Mouse (Mus musculus): Measurements from ENCODE around the gene Pptc7. TPM values are rescaled to one million over a fixed set of nuclear protein-coding genes. Genes with fewer than 3 reads are reported as not detected.

The Pptc7 gene
- polyA plus RNA-seq, 1 experiment from 2014 or later: 10.9 TPM

DNA sequence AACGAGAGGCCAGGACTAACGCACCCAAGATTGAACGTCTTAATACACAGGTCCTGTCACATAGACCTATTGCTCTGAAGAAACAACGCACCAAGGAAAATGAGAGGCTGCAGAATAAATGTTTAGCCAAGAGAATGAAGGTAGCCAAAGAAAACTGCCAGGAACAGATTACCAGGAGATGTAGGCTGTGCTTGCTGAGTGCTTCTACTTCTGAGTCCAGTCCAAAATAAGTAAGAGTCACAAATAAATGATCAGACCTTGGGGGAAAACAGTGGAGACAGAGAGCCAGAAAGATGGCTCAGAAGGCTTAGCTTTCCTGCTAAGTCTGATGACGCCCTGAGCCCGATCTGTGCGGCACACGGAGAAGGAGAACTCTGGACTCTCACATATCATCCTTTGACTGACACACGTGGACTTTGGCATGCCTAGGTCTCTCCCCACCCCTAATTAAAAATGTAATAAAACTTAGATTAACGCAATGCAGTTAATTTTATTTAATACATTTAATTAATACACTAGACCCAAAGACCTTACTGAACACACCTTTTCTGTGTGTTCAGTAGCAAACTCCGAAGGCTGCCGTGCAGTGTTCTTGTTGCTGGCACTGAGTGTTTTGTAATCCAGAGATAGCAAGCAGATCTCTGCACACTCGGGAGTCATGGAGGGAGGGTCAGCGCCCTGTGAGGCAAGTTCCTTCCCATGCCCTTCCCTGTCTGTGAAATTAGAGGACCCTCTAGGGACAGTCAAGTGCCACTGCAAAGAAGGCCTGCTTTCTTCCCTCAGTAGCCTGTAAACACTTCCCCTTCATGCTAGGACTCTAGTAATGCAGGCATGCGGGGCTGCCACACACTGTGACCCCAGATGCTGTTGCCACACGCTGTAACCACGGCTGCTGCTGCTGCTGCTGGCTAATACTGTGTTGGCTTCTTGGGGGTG is 18.9 kb downstream of the Pptc7 start:
- H3K4me2 ChIP-seq (replicated peaks; ENCODE audit: low read depth, low read length): no peak overlapping the region
- no peak for ATAC-seq (ENCODE audit: low FRiP score, low TSS enrichment)
- peaks cover 5% of the 10 kb centered on the region; the same call in 1 of the 2 replicates for H3K4me1 ChIP-seq (ENCODE audit: control insufficient read depth, insufficient read depth, low read length)
- no peaks in the 10 kb centered on the region for H3K36me3 ChIP-seq (ENCODE audit: control insufficient read depth, insufficient read depth, low read length)
- no peaks in the 10 kb centered on the region for H3K9me3 ChIP-seq (ENCODE audit: control insufficient read depth, low read length)
- no peak overlapping the region for H3K27ac ChIP-seq (ENCODE audit: low read depth, low read length)
- H3K9ac ChIP-seq (ENCODE audit: low read depth, low read length): no peak overlapping the region
- WGBS: 70% methylated on average over 17 of the region's 17 CpGs
- no peak overlapping the region for H3K4me3 ChIP-seq (ENCODE audit: low read length)
- H3K27me3 ChIP-seq (ENCODE audit: control insufficient read depth, insufficient read depth, low read length): no peaks in the 10 kb centered on the region

DNA sequence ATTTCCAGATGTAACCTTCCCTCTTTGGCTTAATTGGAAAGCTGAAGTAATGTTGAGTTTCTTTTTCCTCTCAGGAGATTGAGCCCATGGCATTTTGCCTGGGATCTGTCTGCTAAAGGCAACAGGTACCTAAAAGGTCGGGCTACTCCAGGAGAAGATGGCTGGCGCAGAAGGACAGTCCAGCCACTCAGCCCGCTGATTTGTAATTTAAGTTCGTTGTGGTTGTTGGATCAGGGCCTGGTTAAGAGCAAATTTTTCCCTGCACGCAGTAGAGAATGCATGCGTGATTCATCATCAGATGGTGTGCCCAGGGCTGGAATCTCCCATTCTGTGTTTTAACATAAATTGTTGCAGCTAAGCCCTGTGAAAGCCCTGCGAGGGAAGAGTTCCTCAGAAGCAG is 19.8 kb downstream of the Pptc7 start:
- H3K4me2 ChIP-seq (replicated peaks; ENCODE audit: low read depth, low read length): no peak overlapping the region
- no peaks in the 10 kb centered on the region; the same call in 1 of the 2 replicates for H3K36me3 ChIP-seq (ENCODE audit: control insufficient read depth, insufficient read depth, low read length)
- H3K9ac ChIP-seq (ENCODE audit: low read depth, low read length): no peak overlapping the region
- peaks cover 5% of the 10 kb centered on the region; the same call in 1 of the 2 replicates for H3K4me1 ChIP-seq (ENCODE audit: control insufficient read depth, insufficient read depth, low read length)
- no peak overlapping the region for H3K27ac ChIP-seq (ENCODE audit: low read depth, low read length)
- H3K9me3 ChIP-seq (ENCODE audit: control insufficient read depth, low read length): no peaks in the 10 kb centered on the region
- WGBS: 84% methylated on average over 7 of the region's 7 CpGs
- H3K27me3 ChIP-seq (ENCODE audit: control insufficient read depth, insufficient read depth, low read length): no peaks in the 10 kb centered on the region
- H3K4me3 ChIP-seq (ENCODE audit: low read length): no peak overlapping the region
- no peak for ATAC-seq (ENCODE audit: low FRiP score, low TSS enrichment)

DNA sequence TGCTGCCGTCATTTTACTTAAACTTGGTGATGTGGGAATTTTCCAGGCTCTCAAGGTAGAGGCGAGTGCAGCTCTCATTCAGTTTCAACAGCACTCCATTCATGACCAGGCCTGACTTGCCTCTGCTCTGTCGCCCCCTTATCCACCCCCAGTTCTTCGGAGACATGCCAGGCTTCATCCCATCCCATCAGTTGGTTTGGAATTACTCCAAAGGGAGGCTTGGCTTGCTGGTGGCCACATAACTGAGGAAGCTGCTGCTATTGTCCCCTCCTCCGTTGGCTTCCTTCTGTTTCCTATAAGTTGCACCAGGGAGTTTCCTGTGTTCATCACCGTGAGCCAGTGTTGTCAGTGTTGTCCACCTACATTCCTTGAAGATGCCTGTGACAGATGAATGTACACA is 20.4 kb downstream of the Pptc7 start:
- peaks cover 3% of the 10 kb centered on the region; the same call in 1 of the 2 replicates for H3K36me3 ChIP-seq (ENCODE audit: control insufficient read depth, insufficient read depth, low read length)
- no peaks in the 10 kb centered on the region for H3K9me3 ChIP-seq (ENCODE audit: control insufficient read depth, low read length)
- H3K4me2 ChIP-seq (replicated peaks; ENCODE audit: low read depth, low read length): no peak overlapping the region
- H3K9ac ChIP-seq (ENCODE audit: low read depth, low read length): no peak overlapping the region
- peaks cover 5% of the 10 kb centered on the region; the same call in 1 of the 2 replicates for H3K4me1 ChIP-seq (ENCODE audit: control insufficient read depth, insufficient read depth, low read length)
- 82% methylated on average over 6 of the region's 6 CpGs for WGBS
- no peaks in the 10 kb centered on the region for H3K27me3 ChIP-seq (ENCODE audit: control insufficient read depth, insufficient read depth, low read length)
- H3K4me3 ChIP-seq (ENCODE audit: low read length): no peak overlapping the region
- no peak overlapping the region for H3K27ac ChIP-seq (ENCODE audit: low read depth, low read length)
- ATAC-seq (ENCODE audit: low FRiP score, low TSS enrichment): no peak

DNA sequence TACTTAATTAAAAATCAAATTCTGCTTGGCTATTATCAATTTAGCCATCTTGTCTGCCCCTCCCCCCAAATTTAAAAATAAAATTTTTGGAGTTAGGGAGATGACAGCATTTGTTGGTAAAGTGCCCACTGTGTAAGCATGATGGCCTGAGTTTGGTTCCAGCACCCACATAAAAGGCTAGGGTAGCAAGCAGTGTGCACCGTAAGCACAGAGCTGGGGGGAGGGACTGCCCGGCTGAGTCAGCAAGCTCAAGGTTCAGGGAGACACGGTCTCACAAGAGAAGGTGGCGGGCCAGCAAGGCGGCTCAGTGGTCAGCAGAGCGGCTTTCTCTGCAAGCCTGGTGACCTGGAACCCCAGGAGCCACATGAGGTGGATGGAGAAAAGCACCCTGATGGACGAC is 21.3 kb downstream of the Pptc7 start:
- H3K4me2 ChIP-seq (replicated peaks; ENCODE audit: low read depth, low read length): no peak overlapping the region
- peaks cover 5% of the 10 kb centered on the region; the same call in 1 of the 2 replicates for H3K36me3 ChIP-seq (ENCODE audit: control insufficient read depth, insufficient read depth, low read length)
- H3K4me1 ChIP-seq (ENCODE audit: control insufficient read depth, insufficient read depth, low read length): peaks cover 5% of the 10 kb centered on the region; the same call in 1 of the 2 replicates
- 88% methylated on average over 7 of the region's 7 CpGs for WGBS
- H3K4me3 ChIP-seq (ENCODE audit: low read length): no peak overlapping the region
- ATAC-seq (ENCODE audit: low FRiP score, low TSS enrichment): no peak
- no peaks in the 10 kb centered on the region for H3K27me3 ChIP-seq (ENCODE audit: control insufficient read depth, insufficient read depth, low read length)
- H3K9me3 ChIP-seq (ENCODE audit: control insufficient read depth, low read length): no peaks in the 10 kb centered on the region
- no peak overlapping the region for H3K9ac ChIP-seq (ENCODE audit: low read depth, low read length)
- H3K27ac ChIP-seq (ENCODE audit: low read depth, low read length): no peak overlapping the region

DNA sequence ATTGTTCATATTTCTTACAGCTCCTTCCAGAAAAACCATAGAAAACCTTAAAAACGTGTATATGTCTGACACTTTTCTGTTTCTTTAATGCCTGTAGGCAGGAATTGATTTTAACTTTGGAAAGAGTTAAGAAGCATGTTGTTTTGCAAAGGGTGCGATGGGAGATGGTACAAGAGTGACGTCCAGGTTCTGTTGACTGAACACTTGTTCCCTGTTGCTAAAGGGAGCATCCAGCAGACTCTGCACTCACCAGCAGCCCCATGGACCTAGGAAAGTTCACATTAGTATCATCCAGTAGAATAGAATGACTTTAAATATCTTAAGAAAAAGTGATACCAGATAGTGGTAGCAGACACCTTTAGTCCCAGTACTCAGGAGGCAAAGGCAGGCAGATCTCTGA is 22.4 kb downstream of the Pptc7 start:
- no peak overlapping the region for H3K27ac ChIP-seq (ENCODE audit: low read depth, low read length)
- H3K4me3 ChIP-seq (ENCODE audit: low read length): no peak overlapping the region
- WGBS: 95% methylated on average over 3 of the region's 3 CpGs
- H3K36me3 ChIP-seq (ENCODE audit: control insufficient read depth, insufficient read depth, low read length): peaks cover 8% of the 10 kb centered on the region; the same call in 1 of the 2 replicates
- no peak overlapping the region for H3K4me2 ChIP-seq (replicated peaks; ENCODE audit: low read depth, low read length)
- H3K9ac ChIP-seq (ENCODE audit: low read depth, low read length): no peak overlapping the region
- H3K4me1 ChIP-seq (ENCODE audit: control insufficient read depth, insufficient read depth, low read length): peaks cover 5% of the 10 kb centered on the region; the same call in 1 of the 2 replicates
- H3K27me3 ChIP-seq (ENCODE audit: control insufficient read depth, insufficient read depth, low read length): no peaks in the 10 kb centered on the region
- H3K9me3 ChIP-seq (ENCODE audit: control insufficient read depth, low read length): no peaks in the 10 kb centered on the region
- no peak for ATAC-seq (ENCODE audit: low FRiP score, low TSS enrichment)

DNA sequence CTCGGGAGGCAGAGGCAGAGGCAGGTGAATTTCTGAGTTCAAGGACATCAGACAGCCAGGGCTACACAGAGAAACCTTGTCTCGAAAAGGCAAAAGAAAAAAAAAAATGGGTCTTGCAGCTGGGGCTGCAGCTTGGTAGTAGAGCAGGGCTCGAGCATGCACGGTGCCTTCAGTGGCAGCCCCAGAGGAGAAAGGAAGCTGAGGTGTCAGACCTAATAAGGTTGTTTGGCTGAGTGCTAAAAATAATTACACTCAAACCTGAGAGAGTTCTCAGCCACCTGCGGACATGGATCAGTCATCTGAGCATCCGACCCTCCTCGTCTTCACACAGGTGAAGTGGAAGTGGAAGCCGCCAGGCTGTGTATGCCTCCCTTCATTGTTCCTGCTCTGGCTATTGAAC is 26.5 kb downstream of the Pptc7 start:
- Histone ChIP-seq H3K9me3 (ENCODE audit: control insufficient read depth, low read length) (no peaks in the 10 kb centered on the region), H3K4me2 (replicated peaks; ENCODE audit: low read depth, low read length) (no peak overlapping the region), H3K4me3 (ENCODE audit: low read length) (no peak overlapping the region), H3K4me1 (ENCODE audit: control insufficient read depth, insufficient read depth, low read length) (peaks cover 9% of the 10 kb centered on the region), H3K36me3 (ENCODE audit: control insufficient read depth, insufficient read depth, low read length) (peaks cover 19% of the 10 kb centered on the region), H3K27ac (ENCODE audit: low read depth, low read length) (no peak overlapping the region), H3K9ac (ENCODE audit: low read depth, low read length) (no peak overlapping the region), H3K27me3 (ENCODE audit: control insufficient read depth, insufficient read depth, low read length) (no peaks in the 10 kb centered on the region)
- ATAC-seq (ENCODE audit: low FRiP score, low TSS enrichment): no peak
- WGBS: 90% methylated on average over 8 of the region's 8 CpGs

DNA sequence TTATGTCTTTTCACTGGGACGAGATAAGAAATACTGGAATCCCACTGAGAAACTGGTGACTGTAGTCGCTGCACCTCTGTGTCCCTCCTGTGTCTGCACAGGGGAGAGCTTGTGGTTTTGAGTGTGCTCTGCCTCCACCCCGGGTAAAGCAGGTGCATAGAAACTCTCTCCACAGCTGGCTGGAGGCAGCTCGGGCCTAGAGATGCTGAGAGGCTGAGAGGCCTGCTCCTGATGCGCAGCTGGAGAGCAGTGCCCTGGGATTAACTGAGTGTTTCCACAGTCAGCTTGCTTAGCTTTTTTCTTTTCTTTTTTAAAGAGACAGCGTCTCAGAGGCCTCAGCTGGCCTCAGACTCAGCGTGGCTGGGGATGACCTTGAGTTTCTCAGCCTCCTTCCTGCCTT is 27.5 kb downstream of the Pptc7 start:
- no peak overlapping the region for H3K9ac ChIP-seq (ENCODE audit: low read depth, low read length)
- H3K4me3 ChIP-seq (ENCODE audit: low read length): no peak overlapping the region
- no peaks in the 10 kb centered on the region for H3K27me3 ChIP-seq (ENCODE audit: control insufficient read depth, insufficient read depth, low read length)
- no peak overlapping the region for H3K27ac ChIP-seq (ENCODE audit: low read depth, low read length)
- H3K36me3 ChIP-seq (ENCODE audit: control insufficient read depth, insufficient read depth, low read length): peaks cover 19% of the 10 kb centered on the region
- H3K4me1 ChIP-seq (ENCODE audit: control insufficient read depth, insufficient read depth, low read length): peaks cover 9% of the 10 kb centered on the region
- no peak for ATAC-seq (ENCODE audit: low FRiP score, low TSS enrichment)
- no peak overlapping the region for H3K4me2 ChIP-seq (replicated peaks; ENCODE audit: low read depth, low read length)
- WGBS: 78% methylated on average over 7 of the region's 7 CpGs
- H3K9me3 ChIP-seq (ENCODE audit: control insufficient read depth, low read length): no peaks in the 10 kb centered on the region

DNA sequence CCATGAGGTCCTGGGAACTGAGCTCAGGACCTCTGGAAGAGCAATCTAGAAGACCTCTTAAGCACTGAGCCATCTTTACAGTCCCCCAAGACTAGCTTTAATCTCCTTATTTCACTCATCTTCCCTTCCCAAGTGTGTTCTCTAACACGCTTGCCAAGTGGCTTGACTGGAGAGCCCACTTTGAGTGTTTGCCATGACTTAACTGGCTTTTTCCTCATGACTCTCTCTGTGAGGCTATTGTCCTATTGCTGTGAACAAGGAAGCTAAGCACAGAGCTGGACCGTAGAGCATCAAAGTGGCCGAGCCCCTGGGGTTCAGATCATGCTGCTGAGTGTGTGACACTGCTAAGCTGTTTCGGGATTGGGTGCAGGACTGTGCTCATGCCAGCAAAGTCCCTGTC is 28.2 kb downstream of the Pptc7 start:
- H3K4me1 ChIP-seq (ENCODE audit: control insufficient read depth, insufficient read depth, low read length): peaks cover 9% of the 10 kb centered on the region
- H3K27me3 ChIP-seq (ENCODE audit: control insufficient read depth, insufficient read depth, low read length): no peaks in the 10 kb centered on the region
- no peak overlapping the region for H3K9ac ChIP-seq (ENCODE audit: low read depth, low read length)
- H3K4me3 ChIP-seq (ENCODE audit: low read length): no peak overlapping the region
- H3K4me2 ChIP-seq (replicated peaks; ENCODE audit: low read depth, low read length): no peak overlapping the region
- H3K36me3 ChIP-seq (ENCODE audit: control insufficient read depth, insufficient read depth, low read length): peaks cover 23% of the 10 kb centered on the region
- WGBS: 90% methylated on average over 4 of the region's 4 CpGs
- H3K27ac ChIP-seq (ENCODE audit: low read depth, low read length): no peak overlapping the region
- H3K9me3 ChIP-seq (ENCODE audit: control insufficient read depth, low read length): no peaks in the 10 kb centered on the region
- ATAC-seq (ENCODE audit: low FRiP score, low TSS enrichment): no peak

DNA sequence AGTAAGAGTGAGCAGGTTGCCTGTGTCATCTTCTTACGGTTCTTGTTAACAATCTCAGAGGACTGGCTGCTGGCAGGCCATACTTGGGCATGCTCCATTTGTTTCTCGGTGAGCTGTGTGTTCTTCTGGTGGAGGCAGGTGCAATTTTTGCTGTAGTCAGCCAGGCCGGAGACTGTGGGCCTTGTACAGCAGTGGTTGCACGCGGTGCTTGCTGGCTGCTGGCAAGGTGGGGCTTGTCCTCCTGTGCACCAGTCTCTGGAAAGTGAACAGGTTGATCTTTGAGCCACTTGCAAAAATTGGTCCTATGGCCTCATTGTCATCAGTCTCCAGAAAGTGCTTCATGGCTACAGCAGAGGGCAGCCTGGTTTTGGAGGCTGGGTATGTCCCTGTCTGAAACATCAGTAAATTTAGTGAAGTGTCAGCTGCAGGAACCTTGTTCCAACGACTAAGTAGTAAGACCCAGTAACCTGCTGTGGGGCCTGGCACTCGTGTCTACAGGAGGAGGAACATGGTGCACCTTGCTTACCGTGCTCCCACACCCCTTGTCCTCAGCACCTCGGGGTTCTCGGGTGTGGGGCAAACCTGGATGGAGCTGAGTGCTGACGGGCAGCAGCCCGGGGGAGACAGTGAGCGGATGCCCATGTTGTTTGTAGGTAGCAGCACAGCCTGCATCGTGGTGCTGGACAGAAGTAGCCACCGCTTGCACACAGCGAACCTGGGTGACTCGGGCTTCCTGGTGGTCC is 28.9 kb downstream of the Pptc7 start:
- Histone ChIP-seq H3K4me1 (ENCODE audit: control insufficient read depth, insufficient read depth, low read length) (peaks cover 9% of the 10 kb centered on the region), H3K27ac (ENCODE audit: low read depth, low read length) (no peak overlapping the region), H3K27me3 (ENCODE audit: control insufficient read depth, insufficient read depth, low read length) (no peaks in the 10 kb centered on the region), H3K4me2 (replicated peaks; ENCODE audit: low read depth, low read length) (no peak overlapping the region), H3K9ac (ENCODE audit: low read depth, low read length) (no peak overlapping the region), H3K9me3 (ENCODE audit: control insufficient read depth, low read length) (no peaks in the 10 kb centered on the region), H3K4me3 (ENCODE audit: low read length) (no peak overlapping the region), H3K36me3 (ENCODE audit: control insufficient read depth, insufficient read depth, low read length) (peaks cover 24% of the 10 kb centered on the region)
- ATAC-seq (ENCODE audit: low FRiP score, low TSS enrichment): no peak
- WGBS: 86% methylated on average over 17 of the region's 17 CpGs

Measured in kidney, embryonic 14.5 days (tissue).